Mouse (Mus musculus) layer of hippocampus, adult 8-10 months (tissue): ENCODE results near the gene Polr2l. TPM values are rescaled to one million over a fixed set of nuclear protein-coding genes. Genes with fewer than 3 reads are reported as not detected.
"Not testable (repeated sequence)": the region's sequence is repeated elsewhere in the genome, so short reads cannot be mapped to it uniquely, and the experiment has no call there.

Experiments used
- DNase-seq, 2 experiments: peaks; one replicate each; pipeline ENCODE4 v3.0.0; 2022; ENCODE audit warnings: low spot score in 2 of 2
- total RNA-seq, 4 experiments: library from RNA; stranded (reverse); gene quantifications; 2 replicates each; pipeline ENCODE4 v1.2.4; 2022

Polr2l gene
- total RNA-seq, 4 experiments from 2014 or later, result 32.4 to 40.6 (median 35.1) TPM

- no peak for DNase-seq
These were observed 23.0 kb downstream of the Polr2l start for GRCm38 (mm10) chr7:141451928-141452327.

GRCm38 (mm10) chr7:141447110-141447991, 27.6 kb downstream of the Polr2l start, which contains the start of gene Rplp2:
Gene Rplp2 (plus strand): TSS chr7:141447370.
- peak; percentile 92 to 95 for DNase-seq

GRCm38 (mm10) chr7:141446374-141446773, 28.6 kb downstream of the Polr2l start:
- not testable (repeated sequence) for DNase-seq

- DNase-seq, result no peak
These were observed 31.1 kb downstream of the Polr2l start, which contains the start of gene Pidd1 for GRCm38 (mm10) chr7:141443828-141444237. Gene Pidd1 (minus strand): TSS chr7:141444025.

- DNase-seq, result no peak
These were observed 31.7 kb downstream of the Polr2l start for GRCm38 (mm10) chr7:141443081-141443821.

- no peak for DNase-seq
These were observed 32.7 kb downstream of the Polr2l start for GRCm38 (mm10) chr7:141442199-141442598.

- no peak for DNase-seq
These were observed 33.5 kb downstream of the Polr2l start for GRCm38 (mm10) chr7:141441460-141441859.

GRCm38 (mm10) chr7:141440613-141441012, 34.3 kb downstream of the Polr2l start:
- no peak for DNase-seq

- DNase-seq, result no peak
These were observed 35.1 kb downstream of the Polr2l start for GRCm38 (mm10) chr7:141439811-141440210.

- DNase-seq, result no peak
These were observed 35.7 kb downstream of the Polr2l start for GRCm38 (mm10) chr7:141439140-141439679.

GRCm38 (mm10) chr7:141438201-141438968, 36.5 kb downstream of the Polr2l start:
- DNase-seq, result no peak

GRCm38 (mm10) chr7:141437178-141438120, 37.5 kb downstream of the Polr2l start, which contains the start of gene Slc25a22:
Gene Slc25a22 (minus strand): TSS chr7:141437892.
- peak; percentile 33 to 76 for DNase-seq

- no peak for DNase-seq
These were observed 38.4 kb downstream of the Polr2l start for GRCm38 (mm10) chr7:141436523-141436892.

GRCm38 (mm10) chr7:141435856-141436522, 38.9 kb downstream of the Polr2l start:
- DNase-seq, result no peak

- DNase-seq, result no peak
These were observed 39.6 kb downstream of the Polr2l start for GRCm38 (mm10) chr7:141435129-141435855.

GRCm38 (mm10) chr7:141434464-141434863, 40.5 kb downstream of the Polr2l start:
- DNase-seq, result peak; percentile 67

GRCm38 (mm10) chr7:141433517-141434400, 41.2 kb downstream of the Polr2l start:
- peak in 1 of 2 experiments; percentile 43 for DNase-seq
